Mouse (Mus musculus): ENCODE measurements around the gene Stat1. TPM values are rescaled to one million over a fixed set of nuclear protein-coding genes. Genes with fewer than 3 reads are reported as not detected.
A peak's percentile ranks its signal among the peaks of the same experiment; 100 is the strongest.

Gene Stat1
- polyA plus RNA-seq, 1 experiment from 2014 or later = 20.4 TPM

DNA sequence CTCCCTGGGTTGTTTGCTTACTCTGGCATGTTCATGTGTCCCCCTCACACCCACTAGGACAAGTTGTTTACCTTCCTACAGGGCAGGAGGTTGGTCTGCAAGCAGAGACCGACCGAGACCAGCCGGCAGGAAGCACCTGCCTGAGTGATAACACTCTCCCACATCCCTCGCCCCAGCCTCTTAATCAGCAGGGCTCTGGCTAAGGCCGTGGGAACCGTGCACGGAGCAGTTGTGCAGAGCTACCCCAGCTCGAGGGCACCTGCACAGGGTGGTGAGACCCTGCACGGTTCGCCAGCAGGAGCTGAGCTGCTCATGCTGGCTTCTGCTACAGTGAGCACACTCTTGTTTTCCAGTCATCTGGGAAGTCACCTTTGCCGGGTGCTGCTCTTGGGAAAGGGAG is 31.4 kb downstream of the Stat1 start:
- 33% methylated on average over 11 of the region's 11 CpGs for WGBS
- ATAC-seq (replicated peaks; ENCODE audit: low FRiP score) = peak; percentile 50
- Histone ChIP-seq H3K27ac (no peak overlapping the region), H3K4me1 (peaks cover 38% of the 10 kb centered on the region), H3K27me3 (no peaks in the 10 kb centered on the region), H3K4me3 (replicated peaks) (no peak overlapping the region), H3K9ac (no peak overlapping the region), H3K36me3 (no peaks in the 10 kb centered on the region), H3K4me2 (no peak overlapping the region), H3K9me3 (replicated peaks) (no peaks in the 10 kb centered on the region)

DNA sequence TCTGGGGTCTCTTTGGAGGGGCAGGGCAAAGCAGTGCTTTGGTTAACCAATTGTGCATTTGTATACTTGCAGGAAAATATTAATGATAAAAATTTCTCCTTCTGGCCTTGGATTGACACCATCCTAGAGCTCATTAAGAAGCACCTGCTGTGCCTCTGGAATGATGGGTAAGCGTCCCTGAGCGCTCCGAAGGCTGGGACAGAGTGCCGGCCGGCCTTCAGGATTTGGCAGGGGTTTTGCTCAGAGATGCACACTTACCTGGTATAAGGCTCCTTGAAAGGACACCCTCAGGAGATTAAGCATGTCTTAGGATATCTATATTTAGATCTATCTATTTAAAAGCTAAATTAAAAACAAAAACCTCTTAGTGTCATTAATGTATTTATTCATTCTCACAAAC is 31.9 kb downstream of the Stat1 start:
- WGBS = 96% methylated on average over 5 of the region's 5 CpGs

DNA sequence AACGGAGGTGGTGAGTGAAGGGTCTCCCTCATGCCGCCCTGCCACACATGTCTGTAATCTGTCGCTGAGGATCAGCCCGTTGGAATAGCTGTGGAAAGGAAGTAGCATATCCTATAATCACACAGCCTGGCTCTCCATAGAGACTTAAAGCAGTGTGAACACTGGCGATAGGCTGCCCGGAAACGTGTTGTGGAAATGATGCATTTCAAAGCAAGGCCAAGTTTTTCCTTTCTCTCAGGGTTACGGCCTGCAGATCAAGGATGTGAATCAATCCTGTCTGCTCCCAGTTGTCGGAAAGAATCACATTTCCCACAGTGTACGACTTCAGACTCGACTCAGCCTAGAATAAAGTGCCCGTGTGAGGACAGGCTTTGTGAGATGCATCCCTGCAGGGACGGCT is 33.1 kb downstream of the Stat1 start:
- no peaks in the 10 kb centered on the region for H3K27me3 ChIP-seq
- ATAC-seq (replicated peaks; ENCODE audit: low FRiP score) = no peak
- H3K9me3 ChIP-seq (replicated peaks) = no peaks in the 10 kb centered on the region
- H3K9ac ChIP-seq = no peak overlapping the region
- H3K36me3 ChIP-seq = peaks cover 9% of the 10 kb centered on the region; the same call in 1 of the 2 replicates
- H3K4me1 ChIP-seq = peaks cover 38% of the 10 kb centered on the region
- H3K4me3 ChIP-seq (replicated peaks) = no peak overlapping the region
- no peak overlapping the region for H3K4me2 ChIP-seq
- no peak overlapping the region for H3K27ac ChIP-seq
- WGBS = 37% methylated on average over 13 of the region's 13 CpGs

More for the DNA sequence above, 31.9 kb downstream of the Stat1 start:
- Histone ChIP-seq H3K9me3 (replicated peaks) (no peaks in the 10 kb centered on the region), H3K27me3 (no peaks in the 10 kb centered on the region), H3K4me2 (no peak overlapping the region), H3K9ac (no peak overlapping the region), H3K4me3 (replicated peaks) (no peak overlapping the region), H3K4me1 (peaks cover 38% of the 10 kb centered on the region), H3K27ac (no peak overlapping the region), H3K36me3 (0 out of 2 replicates have a peak, but pooled peaks cover under 1% of the 10 kb centered on the region)
- no peak for ATAC-seq (replicated peaks; ENCODE audit: low FRiP score)

DNA sequence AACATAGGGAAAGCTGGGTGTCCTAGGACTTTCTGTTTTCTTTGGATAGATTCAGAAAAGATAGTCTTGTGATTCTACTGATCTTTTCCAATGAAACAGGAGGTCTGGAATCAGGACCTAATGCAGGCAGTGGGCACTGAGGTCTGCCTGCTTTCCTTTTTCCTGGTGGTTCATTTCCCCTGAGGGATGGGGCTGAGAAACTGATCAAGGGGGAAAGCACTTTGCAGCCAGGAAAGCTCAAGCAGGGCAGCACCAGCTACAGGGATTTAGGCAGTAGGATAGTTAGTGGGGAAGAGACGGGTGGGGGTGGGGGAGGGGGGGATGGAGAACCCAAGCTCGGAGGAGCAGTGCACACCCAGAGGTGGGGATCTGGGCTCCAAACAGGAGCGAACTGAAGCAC is 33.7 kb downstream of the Stat1 start:
- H3K27ac ChIP-seq = no peak overlapping the region
- H3K9ac ChIP-seq = no peak overlapping the region
- no peak for ATAC-seq (replicated peaks; ENCODE audit: low FRiP score)
- H3K4me1 ChIP-seq = peaks cover 38% of the 10 kb centered on the region
- no peak overlapping the region for H3K4me3 ChIP-seq (replicated peaks)
- no peaks in the 10 kb centered on the region for H3K9me3 ChIP-seq (replicated peaks)
- H3K4me2 ChIP-seq = no peak overlapping the region
- WGBS = 53% methylated on average over 3 of the region's 3 CpGs
- no peaks in the 10 kb centered on the region for H3K27me3 ChIP-seq
- peaks cover 14% of the 10 kb centered on the region; the same call in 1 of the 2 replicates for H3K36me3 ChIP-seq

DNA sequence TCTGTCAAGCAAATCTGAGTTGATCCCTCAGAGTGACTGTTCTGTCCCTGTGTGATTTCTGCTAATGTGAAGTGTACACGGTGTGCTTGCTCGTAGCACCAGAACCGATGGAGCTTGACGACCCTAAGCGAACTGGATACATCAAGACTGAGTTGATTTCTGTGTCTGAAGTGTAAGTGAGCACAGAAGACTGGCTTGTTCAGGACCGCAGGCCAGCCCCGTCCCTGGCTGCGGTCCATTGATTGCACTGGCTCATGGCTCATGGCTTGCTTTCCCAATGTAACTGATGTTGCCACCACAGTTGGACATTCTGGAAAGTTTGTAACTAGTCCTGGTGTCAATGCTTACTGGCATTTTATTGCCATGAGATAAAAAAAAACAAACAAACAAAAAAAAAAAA is 35.6 kb downstream of the Stat1 start:
- no peak overlapping the region for H3K9ac ChIP-seq
- peak; percentile 83 for ATAC-seq (replicated peaks; ENCODE audit: low FRiP score)
- peaks cover 14% of the 10 kb centered on the region; the same call in 1 of the 2 replicates for H3K36me3 ChIP-seq
- H3K9me3 ChIP-seq (replicated peaks) = no peaks in the 10 kb centered on the region
- peak overlapping the region; percentile 41 for H3K27ac ChIP-seq
- H3K27me3 ChIP-seq = no peaks in the 10 kb centered on the region
- H3K4me3 ChIP-seq (replicated peaks) = no peak overlapping the region
- WGBS = 51% methylated on average over 8 of the region's 8 CpGs
- peaks cover 40% of the 10 kb centered on the region for H3K4me1 ChIP-seq
- H3K4me2 ChIP-seq = no peak overlapping the region

DNA sequence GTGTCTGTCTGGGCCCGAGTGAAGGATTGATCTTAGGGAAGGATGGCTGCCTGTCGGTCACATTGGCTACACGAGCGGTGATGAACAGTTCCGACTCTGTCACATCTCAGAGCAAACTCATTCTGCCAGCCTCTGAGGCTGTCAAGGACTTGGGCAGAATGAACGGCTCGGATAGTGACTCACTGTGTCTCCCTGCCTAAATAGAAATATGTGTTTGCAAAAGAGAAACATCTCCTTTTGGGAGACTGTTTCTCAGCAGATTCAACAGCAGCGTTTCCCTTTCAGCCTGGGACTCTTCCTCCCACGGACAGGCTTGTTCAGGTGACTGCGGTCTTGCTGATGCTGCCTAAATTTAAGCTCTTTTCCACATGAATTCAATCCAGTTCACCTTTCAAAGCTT is 37.1 kb downstream of the Stat1 start:
- H3K4me1 ChIP-seq = peaks cover 26% of the 10 kb centered on the region
- peaks cover 17% of the 10 kb centered on the region; the same call in 1 of the 2 replicates for H3K36me3 ChIP-seq
- no peak overlapping the region for H3K4me3 ChIP-seq (replicated peaks)
- no peak overlapping the region for H3K9ac ChIP-seq
- H3K4me2 ChIP-seq = no peak overlapping the region
- 72% methylated on average over 10 of the region's 10 CpGs for WGBS
- H3K9me3 ChIP-seq (replicated peaks) = no peaks in the 10 kb centered on the region
- H3K27me3 ChIP-seq = no peaks in the 10 kb centered on the region
- no peak overlapping the region for H3K27ac ChIP-seq
- no peak for ATAC-seq (replicated peaks; ENCODE audit: low FRiP score)

DNA sequence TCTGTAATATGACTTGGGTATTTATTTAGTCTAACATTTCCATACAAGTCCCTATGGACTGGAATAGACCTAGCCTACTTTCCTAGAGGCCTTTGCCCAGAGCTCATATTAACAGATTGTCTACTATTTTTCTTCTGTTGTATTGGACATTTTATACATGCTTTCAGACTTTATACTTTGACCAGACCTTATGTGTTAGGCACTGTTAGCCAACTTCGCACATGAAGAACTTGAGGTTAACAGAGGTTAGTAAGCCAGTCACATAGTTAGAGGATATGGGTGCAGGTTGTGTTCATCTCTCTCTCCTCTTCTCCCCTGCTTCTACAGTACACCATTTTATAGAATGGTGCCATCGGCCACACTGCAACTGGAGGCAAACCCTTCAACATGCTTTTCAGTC is 38.8 kb downstream of the Stat1 start:
- WGBS = 89% methylated on average over 2 of the region's 2 CpGs
- H3K4me2 ChIP-seq = no peak overlapping the region

DNA sequence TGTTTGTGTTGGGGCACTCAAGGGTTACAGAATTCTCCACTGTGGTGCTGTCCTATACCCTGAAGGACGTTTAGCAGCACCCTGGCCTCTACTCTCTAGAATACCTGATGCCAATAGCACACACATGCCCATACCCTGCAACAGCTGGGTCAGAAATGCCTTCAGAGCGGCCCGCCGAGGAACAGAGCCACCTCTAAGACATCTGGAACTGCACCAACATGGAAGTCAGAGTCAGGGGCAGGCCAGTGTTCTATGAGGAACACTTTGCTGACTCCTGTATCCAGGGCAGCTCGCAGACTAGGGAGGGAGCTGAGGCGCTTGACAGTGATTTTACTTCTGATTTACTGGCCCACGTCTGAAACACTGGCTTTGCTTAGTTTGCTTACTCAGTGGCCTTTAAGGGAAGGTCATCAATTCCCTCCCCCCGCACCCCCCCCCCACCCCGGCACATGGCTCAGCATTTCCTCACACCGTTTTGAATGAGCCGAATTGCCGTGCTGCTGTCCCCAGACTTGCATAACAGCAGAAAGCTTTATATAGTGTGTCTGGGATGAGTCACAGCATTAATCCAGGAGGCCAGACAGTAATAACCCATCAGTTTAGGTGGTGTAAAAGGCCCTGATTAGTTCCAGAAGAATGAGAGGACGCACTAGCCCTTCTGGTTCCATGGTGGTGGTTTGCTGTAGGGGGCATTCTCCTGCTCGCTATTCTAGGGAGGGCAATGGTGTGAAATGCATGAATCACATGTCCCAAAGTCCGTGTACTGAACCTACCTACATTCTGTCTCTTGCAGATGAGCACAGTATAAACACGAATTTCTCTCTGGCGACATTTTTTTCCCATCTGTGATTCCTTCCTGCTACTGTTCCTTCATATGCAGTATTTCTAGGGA is 39.5 kb downstream of the Stat1 start:
- Histone ChIP-seq H3K27ac (0 out of 2 replicates have a peak overlapping the region, but pooled peaks have one; percentile 27), H3K9ac (no peak overlapping the region)
- 42% methylated on average over 17 of the region's 17 CpGs for WGBS

More for the DNA sequence above, 38.8 kb downstream of the Stat1 start:
- no peaks in the 10 kb centered on the region for H3K9me3 ChIP-seq (replicated peaks)
- H3K4me3 ChIP-seq (replicated peaks) = no peak overlapping the region
- H3K27me3 ChIP-seq = no peaks in the 10 kb centered on the region
- H3K4me1 ChIP-seq = peaks cover 23% of the 10 kb centered on the region
- H3K36me3 ChIP-seq = peaks cover 17% of the 10 kb centered on the region; the same call in 1 of the 2 replicates
- no peak overlapping the region for H3K27ac ChIP-seq
- H3K9ac ChIP-seq = no peak overlapping the region
- ATAC-seq (replicated peaks; ENCODE audit: low FRiP score) = no peak

DNA sequence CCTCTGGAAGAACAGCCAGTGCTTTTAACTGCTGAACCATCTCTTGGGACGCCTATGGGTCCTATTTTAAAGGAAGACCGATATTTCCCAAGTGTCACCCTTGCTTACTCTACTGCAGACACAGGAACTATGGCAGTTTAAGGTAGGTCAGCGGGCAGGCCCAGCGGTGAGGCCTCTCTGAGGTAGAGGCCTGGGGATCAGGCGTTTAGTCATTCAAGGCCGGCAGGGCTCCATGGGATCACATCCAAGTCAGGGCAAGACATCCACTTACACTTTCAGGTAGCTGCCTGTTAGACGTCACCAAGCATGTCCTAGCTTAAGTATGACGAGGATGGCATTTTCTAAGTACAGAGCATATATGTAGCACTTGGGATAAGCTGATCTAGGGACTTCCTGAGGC is 41.9 kb downstream of the Stat1 start:
- Histone ChIP-seq H3K27me3 (no peaks in the 10 kb centered on the region), H3K4me3 (replicated peaks) (no peak overlapping the region), H3K4me2 (no peak overlapping the region), H3K9me3 (replicated peaks) (no peaks in the 10 kb centered on the region), H3K9ac (no peak overlapping the region), H3K4me1 (peaks cover 10% of the 10 kb centered on the region), H3K27ac (no peak overlapping the region), H3K36me3 (peaks cover 17% of the 10 kb centered on the region; the same call in 1 of the 2 replicates)
- 91% methylated on average over 8 of the region's 8 CpGs for WGBS
- ATAC-seq (replicated peaks; ENCODE audit: low FRiP score) = no peak

More for the DNA sequence above, 39.5 kb downstream of the Stat1 start:
- Histone ChIP-seq H3K27me3 (no peaks in the 10 kb centered on the region), H3K9me3 (replicated peaks) (no peaks in the 10 kb centered on the region), H3K4me2 (no peak overlapping the region), H3K4me1 (peaks cover 21% of the 10 kb centered on the region), H3K4me3 (replicated peaks) (no peak overlapping the region), H3K36me3 (peaks cover 17% of the 10 kb centered on the region; the same call in 1 of the 2 replicates)
- no peak; the same call in 1 of the 2 replicates for ATAC-seq (replicated peaks; ENCODE audit: low FRiP score)

DNA sequence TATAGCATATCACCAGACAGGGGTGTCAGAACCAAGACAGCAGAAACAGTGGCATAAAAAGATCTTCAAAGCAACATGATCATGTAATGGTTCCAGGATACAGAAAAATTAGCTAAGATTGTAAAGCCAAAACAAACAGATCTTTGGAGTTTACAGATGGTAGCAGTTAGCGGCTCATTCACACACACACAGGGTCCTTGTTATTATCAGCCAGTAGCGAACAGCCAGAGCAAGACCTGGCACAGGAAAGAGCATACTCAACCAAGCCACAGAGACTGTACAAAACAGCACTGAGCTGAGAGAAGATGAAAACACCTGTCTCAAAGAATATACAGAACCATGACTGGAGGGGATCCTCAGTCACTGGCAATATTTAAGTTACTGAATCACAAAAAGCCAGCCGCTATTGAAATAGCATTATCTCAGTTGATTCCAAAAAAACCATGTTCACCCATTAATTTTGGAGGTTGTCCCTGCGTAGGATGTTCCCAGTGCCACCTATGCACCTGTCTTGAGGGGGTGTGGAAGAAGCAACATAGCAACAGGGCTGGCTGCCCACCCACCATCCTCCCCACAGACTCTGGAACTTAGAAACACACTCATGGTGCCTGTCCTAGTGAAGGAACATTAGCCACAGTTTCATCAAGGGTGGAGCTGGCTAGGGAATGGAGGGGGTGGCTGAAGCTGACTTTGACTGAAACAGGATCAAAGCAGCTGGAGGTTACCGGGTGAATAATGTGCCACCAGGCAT is 44.6 kb downstream of the Stat1 start:
- no peaks in the 10 kb centered on the region for H3K27me3 ChIP-seq
- no peak for ATAC-seq (replicated peaks; ENCODE audit: low FRiP score)
- peaks cover 3% of the 10 kb centered on the region; the same call in 1 of the 2 replicates for H3K36me3 ChIP-seq
- 91% methylated on average over 5 of the region's 5 CpGs for WGBS
- H3K4me3 ChIP-seq (replicated peaks) = no peak overlapping the region
- H3K9me3 ChIP-seq (replicated peaks) = no peaks in the 10 kb centered on the region
- H3K4me1 ChIP-seq = peaks cover 5% of the 10 kb centered on the region
- no peak overlapping the region for H3K4me2 ChIP-seq
- H3K9ac ChIP-seq = no peak overlapping the region
- no peak overlapping the region for H3K27ac ChIP-seq

DNA sequence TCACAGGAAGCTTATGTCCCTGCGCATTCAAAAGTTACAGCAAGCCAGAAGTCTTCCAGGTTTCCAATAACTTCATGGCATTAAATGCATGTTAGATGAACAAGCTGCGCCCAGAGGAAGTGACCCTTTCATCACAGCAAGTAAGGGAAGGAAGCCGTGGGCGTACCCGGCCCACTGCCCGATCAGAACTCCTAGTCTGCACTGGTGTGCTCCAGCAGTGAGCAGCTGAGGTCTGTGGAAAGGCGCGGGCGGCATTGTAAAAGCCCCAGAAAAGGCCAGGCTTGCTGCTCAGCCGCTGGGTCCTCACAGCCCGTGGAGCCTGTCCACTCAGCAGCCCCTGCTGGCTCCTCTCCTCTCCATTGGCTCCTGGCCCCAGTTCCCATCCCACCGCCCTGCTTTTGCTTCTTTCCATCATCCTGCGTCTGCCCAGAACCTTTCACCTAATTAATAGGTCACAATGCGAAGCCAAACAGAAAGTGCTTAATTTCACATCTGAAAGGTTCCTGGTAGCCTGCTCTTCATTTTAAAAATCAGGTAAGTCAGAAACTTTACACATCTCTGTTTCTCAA is 47.5 kb downstream of the Stat1 start:
- Histone ChIP-seq H3K9ac (no peak overlapping the region), H3K4me2 (0 out of 2 replicates have a peak overlapping the region, but pooled peaks have one; percentile 17), H3K4me3 (replicated peaks) (no peak overlapping the region), H3K36me3 (no peaks in the 10 kb centered on the region), H3K27me3 (no peaks in the 10 kb centered on the region), H3K27ac (peak overlapping the region; percentile 34; the same call in 1 of the 2 replicates), H3K4me1 (peaks cover 3% of the 10 kb centered on the region; the same call in 1 of the 2 replicates), H3K9me3 (replicated peaks) (no peaks in the 10 kb centered on the region)
- ATAC-seq (replicated peaks; ENCODE audit: low FRiP score) = peak; percentile 69
- WGBS = 50% methylated on average over 14 of the region's 14 CpGs
